Mouse (Mus musculus): ENCODE results near the gene Ptgir.
A peak's percentile ranks its signal among the peaks of the same experiment; 100 is the strongest.
"Not testable (repeated sequence)": the region's sequence is repeated elsewhere in the genome, so short reads cannot be mapped to it uniquely, and the experiment has no call there.

The Ptgir gene

GRCm38 (mm10) chr7:16940292-16940691, 34.0 kb downstream of the Ptgir start:
- DNase-seq (ENCODE audit: low read depth, low spot score): no peak

GRCm38 (mm10) chr7:16942861-16943260, 36.6 kb downstream of the Ptgir start:
- DNase-seq (ENCODE audit: low read depth, low spot score): no peak

- peak; percentile 82 for DNase-seq (ENCODE audit: low read depth, low spot score)
Observed at GRCm38 (mm10) chr7:16944061-16944807, 37.9 kb downstream of the Ptgir start, which contains the start of gene Pnmal2. TSS of gene Pnmal2 (plus strand) at chr7:16944682.

- DNase-seq (ENCODE audit: low read depth, low spot score): no peak
Observed at GRCm38 (mm10) chr7:16944808-16945315, 38.6 kb downstream of the Ptgir start.

GRCm38 (mm10) chr7:16945419-16945818, 39.1 kb downstream of the Ptgir start:
- no peak for DNase-seq (ENCODE audit: low read depth, low spot score)

GRCm38 (mm10) chr7:16946441-16947348, 40.4 kb downstream of the Ptgir start:
- DNase-seq (ENCODE audit: low read depth, low spot score): no peak

GRCm38 (mm10) chr7:16947349-16947895, 41.1 kb downstream of the Ptgir start:
- DNase-seq (ENCODE audit: low read depth, low spot score): no peak

GRCm38 (mm10) chr7:16947959-16948361, 41.7 kb downstream of the Ptgir start:
- DNase-seq (ENCODE audit: low read depth, low spot score): no peak

GRCm38 (mm10) chr7:16948923-16949458, 42.7 kb downstream of the Ptgir start:
- no peak for DNase-seq (ENCODE audit: low read depth, low spot score)

- peak; percentile 65 for DNase-seq (ENCODE audit: low read depth, low spot score)
Observed at GRCm38 (mm10) chr7:16949908-16950841, 43.9 kb downstream of the Ptgir start.

- DNase-seq (ENCODE audit: low read depth, low spot score): peak; percentile 71
Observed at GRCm38 (mm10) chr7:16950861-16951635, 44.8 kb downstream of the Ptgir start.

- not testable (repeated sequence) for DNase-seq (ENCODE audit: low read depth, low spot score)
Observed at GRCm38 (mm10) chr7:16953776-16954175, 47.5 kb downstream of the Ptgir start.

GRCm38 (mm10) chr7:16955712-16956111, 49.4 kb downstream of the Ptgir start:
- DNase-seq (ENCODE audit: low read depth, low spot score): no peak

- DNase-seq (ENCODE audit: low read depth, low spot score): no peak
Observed at GRCm38 (mm10) chr7:16956410-16957265, 50.3 kb downstream of the Ptgir start.

- peak; percentile 72 for DNase-seq (ENCODE audit: low read depth, low spot score)
Observed at GRCm38 (mm10) chr7:16959539-16960187, 53.4 kb downstream of the Ptgir start, which contains the start of gene Pnmal1. TSS of gene Pnmal1 (plus strand) at chr7:16959679.

All from retina, postnatal 7 days (tissue).